Mouse (Mus musculus): Measurements from ENCODE around the gene Capza3.

Gene Capza3

GRCm38 (mm10) chr6:140040952-140041351 lies at the start of gene Capza3:
Gene Capza3, plus strand, starts transcription at chr6:140041252.
- no peak for DNase-seq (ENCODE audit: low spot score)

DNA sequence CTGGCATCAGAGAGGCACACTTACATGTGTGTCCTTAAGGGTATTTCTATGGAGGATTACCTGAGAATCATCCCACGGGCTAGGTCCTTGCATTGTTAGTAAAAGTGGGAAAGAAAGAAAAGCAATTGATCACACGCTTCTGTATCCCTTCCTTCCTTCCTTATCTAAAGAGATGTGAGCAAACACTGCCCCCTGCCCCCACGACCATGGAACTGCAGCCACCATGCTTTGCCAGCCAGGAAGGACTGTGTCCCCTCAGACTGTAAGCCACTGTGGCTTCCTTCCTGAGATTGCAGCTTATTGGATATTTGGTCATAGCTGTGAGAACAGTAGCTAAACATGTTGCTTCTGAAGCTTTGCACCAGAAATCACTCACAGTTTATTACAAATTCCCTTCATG lies 35.9 kb upstream of the Capza3 start:
- no peak for DNase-seq (ENCODE audit: low spot score)

DNA sequence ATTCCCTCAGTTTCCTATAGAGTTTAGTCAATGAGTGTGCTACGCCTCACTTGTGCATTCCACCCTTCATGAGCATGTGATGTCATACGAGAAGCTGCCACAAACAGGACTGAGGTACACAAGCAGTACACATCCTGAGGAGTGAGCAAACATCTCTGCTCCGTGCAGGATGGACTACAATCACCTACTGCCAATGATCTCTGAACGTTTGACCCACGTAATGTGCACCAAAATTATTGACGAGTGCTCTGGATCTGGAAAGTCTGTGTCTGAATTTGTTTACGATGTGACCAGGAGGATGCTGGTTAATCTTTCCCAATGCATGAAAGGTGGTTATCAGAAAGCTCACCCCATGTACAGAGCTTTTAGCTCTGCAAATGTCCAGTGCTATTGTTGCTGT lies 16.6 kb upstream of the Capza3 start:
- no peak for DNase-seq (ENCODE audit: low spot score)

GRCm38 (mm10) chr6:140041357-140041756 lies 305 bp downstream of the Capza3 start, which contains the start of gene Plcz1:
Gene Plcz1, minus strand, starts transcription at chr6:140041457.
- no peak for DNase-seq (ENCODE audit: low spot score)

GRCm38 (mm10) chr6:140051476-140051875 lies 10.4 kb downstream of the Capza3 start:
- no peak for DNase-seq (ENCODE audit: low spot score)

GRCm38 (mm10) chr6:140054271-140054928 lies 13.3 kb downstream of the Capza3 start:
- peak; percentile 40 for DNase-seq (ENCODE audit: low spot score)

DNA sequence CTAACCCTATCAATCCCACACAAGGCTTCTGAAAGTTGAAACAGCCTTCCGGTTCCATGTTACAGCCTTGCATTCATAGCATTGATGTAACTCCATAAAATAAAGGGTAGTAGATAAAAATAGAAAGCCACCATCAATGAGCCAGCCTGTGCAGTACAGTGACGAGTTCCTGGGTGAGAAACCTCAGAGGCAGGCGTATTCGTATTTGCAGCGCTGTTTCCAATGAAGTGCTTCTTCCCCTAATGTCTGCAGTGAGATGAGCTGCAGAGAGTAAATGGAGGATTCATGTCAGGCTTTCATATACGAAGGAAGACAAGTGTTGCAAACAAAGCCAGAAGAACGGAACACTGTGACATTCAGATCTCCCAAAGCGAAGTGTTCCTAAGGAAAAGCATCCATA lies 28.1 kb downstream of the Capza3 start:
- DNase-seq (ENCODE audit: low spot score): no peak

- DNase-seq (ENCODE audit: low spot score): no peak
Measured at GRCm38 (mm10) chr6:140080933-140081332, 39.9 kb downstream of the Capza3 start.

DNA sequence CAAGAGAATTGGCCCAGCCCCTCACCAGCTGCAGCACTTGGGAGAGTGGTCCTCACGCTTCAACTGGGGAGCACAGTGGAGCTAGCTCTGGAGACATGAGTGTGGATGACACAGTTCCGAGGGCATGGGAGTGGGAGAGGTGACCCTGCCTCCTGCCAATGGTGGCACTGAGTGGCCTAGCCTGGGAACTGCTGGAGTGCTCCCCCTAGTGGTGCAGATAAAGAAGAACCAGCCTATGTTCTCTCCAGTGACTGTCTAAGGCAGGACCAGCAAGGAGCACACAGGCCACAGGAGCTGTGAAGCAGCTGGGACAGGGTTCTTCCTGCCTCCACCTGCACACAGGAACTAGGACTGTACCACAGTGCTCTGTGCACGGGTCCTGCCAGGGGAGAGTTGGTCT lies 40.7 kb downstream of the Capza3 start:
- no peak for DNase-seq (ENCODE audit: low spot score)

- DNase-seq (ENCODE audit: low spot score): no peak
Measured at GRCm38 (mm10) chr6:140089855-140090254, 48.8 kb downstream of the Capza3 start.
